Mouse (Mus musculus) intestine, embryonic 16.5 days (tissue): Measurements from ENCODE around the gene Nlrp6. TPM values are rescaled to one million over a fixed set of nuclear protein-coding genes. Genes with fewer than 3 reads are reported as not detected.

Source experiments
- ATAC-seq: fragments of 200-750 bp; cut with Nextera tagmentation; 2 replicates; pipeline ENCODE4 v1.8.0; 2017; ENCODE audit warnings: moderate TSS enrichment, moderate library complexity
- H3K27ac ChIP-seq: fragments of 300-500 bp; sonication (generic); 2 replicates; pipeline ENCODE4 v1.5.1; 2014; ENCODE audit warnings: mild to moderate bottlenecking, low read length
- H3K27me3 ChIP-seq: fragments of 300-500 bp; sonication (generic); replicated peaks from 2 replicates; pipeline ENCODE4 v1.6.1; 2014; ENCODE audit warnings: low read length, control low read depth, mixed read lengths; ENCODE audit not compliant: control insufficient read depth, insufficient read depth
- H3K36me3 ChIP-seq: fragments of 300-500 bp; sonication (generic); 2 replicates; pipeline ENCODE4 v1.6.1; 2014; ENCODE audit warnings: low read length, control low read depth; ENCODE audit not compliant: control insufficient read depth, insufficient read depth
- H3K4me1 ChIP-seq: fragments of 300-500 bp; sonication (generic); 2 replicates; pipeline ENCODE4 v1.6.1; 2014; ENCODE audit warnings: low read length, control low read depth, mixed read lengths; ENCODE audit not compliant: control insufficient read depth, insufficient read depth
- H3K4me2 ChIP-seq: fragments of 300-500 bp; sonication (generic); 2 replicates; pipeline ENCODE4 v1.6.1; 2014; ENCODE audit warnings: low read depth, low read length, control low read depth
- H3K4me3 ChIP-seq: fragments of 300-500 bp; sonication (generic); 2 replicates; pipeline ENCODE4 v1.5.1; 2014; ENCODE audit warnings: mild to moderate bottlenecking, low read length
- H3K9ac ChIP-seq: fragments of 300-500 bp; sonication (generic); 2 replicates; pipeline ENCODE4 v1.6.1; 2014; ENCODE audit warnings: low read depth, low read length
- H3K9me3 ChIP-seq: fragments of 300-500 bp; sonication (generic); 2 replicates; pipeline ENCODE4 v1.6.1; 2016; ENCODE audit warnings: low read length, control low read depth; ENCODE audit not compliant: control insufficient read depth
- WGBS: fragments of 180-500 bp; shearing (Covaris S2); extraction: QIAGEN DNeasy Blood & Tissue Kit; methylation state at CpG from one replicate; pipeline ENCODE4 v1.1.7; 2014; 5-methylcytosine and 5-hydroxymethylcytosine counted together
- polyA plus RNA-seq: library from polyadenylated mRNA; unstranded; fragments of >200 nt; fragmentation: Nextera tagmentation; extraction: Ambion mirVana; gene quantifications from 2 replicates; pipeline ENCODE4 v1.2.1, GENCODE M21; 2015

Gene Nlrp6
- polyA plus RNA-seq, 1 experiment from 2014 or later: 71.1 TPM

DNA sequence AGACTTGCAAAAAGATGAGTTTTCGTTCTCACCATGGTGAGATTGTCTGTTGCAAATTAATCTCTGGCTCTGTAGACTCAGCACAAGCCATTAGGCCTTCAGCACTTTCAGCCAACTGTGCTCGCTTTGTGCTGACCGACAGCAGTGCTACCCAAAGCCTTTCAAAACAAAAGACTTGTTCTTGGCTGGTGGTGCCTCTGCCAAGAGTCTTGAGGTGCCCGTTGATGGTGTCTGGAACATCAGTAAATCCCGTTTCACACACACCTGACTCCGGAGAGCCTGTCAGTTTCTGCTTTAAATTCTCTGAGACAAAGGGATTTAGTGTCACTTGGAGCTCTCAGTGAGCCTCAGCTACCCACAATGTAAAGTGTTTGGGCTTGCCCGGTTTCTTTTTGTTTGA is 26.7 kb upstream of the Nlrp6 start:
- no peaks in the 10 kb centered on the region for H3K9me3 ChIP-seq
- no peak overlapping the region for H3K4me3 ChIP-seq
- H3K36me3 ChIP-seq: peaks cover 4% of the 10 kb centered on the region; the same call in 1 of the 2 replicates
- H3K4me2 ChIP-seq: no peak overlapping the region
- no peak overlapping the region for H3K27ac ChIP-seq
- H3K27me3 ChIP-seq: no peaks in the 10 kb centered on the region
- no peaks in the 10 kb centered on the region for H3K4me1 ChIP-seq
- no peak overlapping the region for H3K9ac ChIP-seq
- no peak for ATAC-seq
- 91% methylated on average over 7 of the region's 7 CpGs for WGBS

DNA sequence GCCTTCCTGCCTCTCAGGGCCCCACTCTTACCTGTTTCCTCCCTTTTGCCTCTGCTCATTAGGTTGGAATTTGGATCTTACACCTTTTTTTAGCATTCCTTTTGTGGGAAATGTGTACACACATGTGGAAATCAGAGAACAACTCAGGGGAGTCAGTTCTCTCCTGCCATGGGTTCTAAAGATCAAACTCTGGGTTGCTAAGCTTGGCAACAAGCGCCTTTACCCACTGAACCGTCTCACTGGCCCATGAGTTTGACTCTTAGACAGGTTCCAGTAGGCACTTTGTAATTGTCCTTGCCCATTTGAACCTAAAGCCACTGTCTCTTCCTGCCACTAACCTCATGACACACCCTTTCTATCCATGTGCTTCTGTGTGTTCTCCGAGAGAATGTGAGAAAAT is 26.1 kb upstream of the Nlrp6 start:
- Histone ChIP-seq H3K9ac (no peak overlapping the region), H3K27me3 (no peaks in the 10 kb centered on the region), H3K4me2 (no peak overlapping the region), H3K4me1 (no peaks in the 10 kb centered on the region), H3K9me3 (no peaks in the 10 kb centered on the region), H3K4me3 (no peak overlapping the region), H3K36me3 (peaks cover 7% of the 10 kb centered on the region), H3K27ac (no peak overlapping the region)
- 94% methylated on average over 3 of the region's 3 CpGs for WGBS
- ATAC-seq: no peak

GRCm38 (mm10) chr7:140897863-140898262 is 22.8 kb upstream of the Nlrp6 start:
- peaks cover 7% of the 10 kb centered on the region for H3K36me3 ChIP-seq
- H3K9ac ChIP-seq: no peak overlapping the region
- H3K4me2 ChIP-seq: no peak overlapping the region
- 86% methylated on average over 7 of the region's 7 CpGs for WGBS
- H3K4me1 ChIP-seq: no peaks in the 10 kb centered on the region
- H3K9me3 ChIP-seq: no peaks in the 10 kb centered on the region
- no peaks in the 10 kb centered on the region for H3K27me3 ChIP-seq
- H3K4me3 ChIP-seq: no peak overlapping the region
- no peak overlapping the region for H3K27ac ChIP-seq
- no peak for ATAC-seq

DNA sequence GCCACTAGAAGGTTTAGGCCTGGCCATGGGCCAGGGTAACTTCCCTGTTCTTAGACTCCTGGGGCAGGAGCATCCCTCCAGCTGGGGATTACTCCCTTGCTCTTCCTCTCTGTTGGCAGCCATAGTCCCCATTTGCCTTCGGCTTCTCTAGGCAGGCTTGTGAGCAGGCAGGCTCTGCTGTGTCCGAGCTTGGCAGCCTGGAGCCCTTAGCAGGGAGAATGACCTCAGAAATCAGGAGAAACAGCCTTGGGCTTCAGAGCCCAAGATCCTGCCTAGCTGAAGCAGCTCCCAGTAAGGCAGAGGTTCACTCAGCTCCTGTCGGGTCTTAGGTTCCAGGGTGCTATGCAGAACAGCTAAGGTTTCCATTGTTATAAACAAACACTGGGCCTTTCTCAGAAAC is 21.6 kb upstream of the Nlrp6 start:
- ATAC-seq: no peak
- Histone ChIP-seq H3K4me1 (peaks cover 2% of the 10 kb centered on the region; the same call in 1 of the 2 replicates), H3K4me3 (no peak overlapping the region), H3K4me2 (no peak overlapping the region), H3K9me3 (no peaks in the 10 kb centered on the region), H3K36me3 (peaks cover 7% of the 10 kb centered on the region), H3K27ac (no peak overlapping the region), H3K9ac (no peak overlapping the region), H3K27me3 (no peaks in the 10 kb centered on the region)
- 67% methylated on average over 3 of the region's 3 CpGs for WGBS

DNA sequence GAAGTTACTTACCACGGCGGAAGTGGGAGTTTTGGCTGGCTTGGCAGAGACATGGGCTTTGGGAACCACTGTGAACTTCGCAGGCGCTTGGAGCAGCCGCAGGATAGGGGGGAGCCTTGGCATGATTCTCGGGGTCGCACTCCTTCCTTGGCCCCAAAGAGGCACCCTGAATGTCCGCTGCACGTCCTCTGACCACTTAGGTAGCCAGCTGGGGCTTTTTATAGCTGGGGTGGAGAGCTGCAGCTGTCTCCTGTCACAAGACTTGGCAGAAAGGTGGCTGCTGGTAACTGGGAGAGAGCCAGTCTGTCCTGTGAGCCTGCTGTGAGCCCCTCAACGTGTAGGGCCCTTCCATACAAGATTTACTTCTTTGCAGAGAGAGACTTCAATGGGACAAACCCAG is 20.5 kb upstream of the Nlrp6 start, which contains the start of gene Cox8b:
TSS of gene Cox8b (minus strand) at position 227 of the 400 bp plus-strand sequence.
- ATAC-seq: no peak
- H3K27ac ChIP-seq: no peak within 1 kb of the TSS

DNA sequence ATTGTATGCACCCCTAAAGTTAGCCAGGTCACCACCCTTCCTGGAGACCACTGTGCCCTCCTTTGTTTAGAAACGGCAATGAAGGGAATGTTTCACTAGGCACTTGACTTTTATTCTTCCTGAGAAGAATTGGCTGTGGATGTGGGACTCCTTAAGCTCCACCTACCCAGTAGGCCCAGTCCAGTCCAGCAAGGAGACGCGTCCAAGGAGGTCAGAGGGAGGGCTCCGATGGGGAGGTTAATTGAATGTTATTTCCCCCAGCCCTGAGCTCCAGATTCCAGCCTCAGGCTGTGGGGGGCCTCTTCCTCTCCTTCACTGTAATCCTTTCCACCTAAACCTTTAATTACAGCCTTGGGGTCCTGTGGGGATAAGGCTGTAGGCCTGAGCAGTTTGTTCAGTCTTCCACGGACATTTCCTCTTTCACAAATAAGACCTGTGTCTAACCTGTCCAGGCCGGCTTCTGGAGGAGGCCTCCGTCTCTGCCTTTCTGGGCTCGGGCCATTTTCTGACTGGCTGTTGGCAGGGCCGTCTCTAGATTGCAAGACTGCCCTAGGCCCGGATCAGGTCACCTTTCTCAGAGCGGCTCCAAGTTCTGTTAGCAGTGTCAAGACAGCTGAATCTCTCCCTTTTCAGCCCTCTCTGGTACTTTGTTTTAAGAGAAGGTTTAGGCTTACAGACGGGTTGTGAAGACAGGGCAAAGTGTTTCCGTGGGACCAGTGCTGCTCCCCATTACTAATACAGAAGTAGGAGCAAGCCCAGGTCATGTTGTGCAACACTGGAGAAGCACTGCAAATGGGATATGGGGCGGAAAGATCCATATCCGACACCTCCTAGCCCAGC is 18.4 kb upstream of the Nlrp6 start:
- H3K9ac ChIP-seq: no peak overlapping the region
- no peak overlapping the region for H3K4me3 ChIP-seq
- peaks cover 7% of the 10 kb centered on the region for H3K36me3 ChIP-seq
- H3K27ac ChIP-seq: no peak overlapping the region
- no peaks in the 10 kb centered on the region for H3K9me3 ChIP-seq
- 86% methylated on average over 15 of the region's 15 CpGs for WGBS
- peaks cover 2% of the 10 kb centered on the region; the same call in 1 of the 2 replicates for H3K4me1 ChIP-seq
- no peak overlapping the region for H3K4me2 ChIP-seq
- no peak for ATAC-seq
- H3K27me3 ChIP-seq: no peaks in the 10 kb centered on the region

More for the DNA sequence above, 20.5 kb upstream of the Nlrp6 start, which contains the start of gene Cox8b:
- Histone ChIP-seq H3K9me3 (no peaks in the 10 kb centered on the region), H3K4me3 (no peak within 1 kb of the TSS), H3K4me2 (no peak within 1 kb of the TSS), H3K4me1 (peaks cover 2% of the 10 kb centered on the region; the same call in 1 of the 2 replicates), H3K36me3 (peaks cover 7% of the 10 kb centered on the region), H3K9ac (no peak within 1 kb of the TSS), H3K27me3 (no peaks in the 10 kb centered on the region)
- 72% methylated on average over 10 of the region's 10 CpGs for WGBS

DNA sequence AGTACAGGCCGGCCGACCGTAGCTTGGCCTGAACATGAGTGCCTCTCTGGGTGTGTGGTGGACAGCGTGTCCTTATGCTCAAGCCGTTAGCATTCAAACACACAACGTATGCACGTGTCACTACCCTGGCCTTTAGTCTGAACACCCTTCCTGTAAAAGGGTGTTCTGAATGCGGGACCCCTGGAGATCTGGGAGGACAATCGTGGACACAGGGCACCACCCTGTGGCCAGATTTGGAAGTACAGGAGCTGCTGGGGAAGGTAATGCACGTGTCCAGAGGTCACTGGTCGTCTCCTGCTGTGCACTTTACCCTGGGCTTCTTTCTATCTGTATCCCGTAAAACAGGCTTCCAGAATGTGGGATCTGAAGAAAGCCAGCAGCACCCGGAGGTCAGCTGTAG is 17.5 kb upstream of the Nlrp6 start:
- Histone ChIP-seq H3K27ac (0 out of 2 replicates have a peak overlapping the region, but pooled peaks have one; percentile 18), H3K9me3 (no peaks in the 10 kb centered on the region), H3K9ac (peak overlapping the region; percentile 37; the same call in 1 of the 2 replicates), H3K36me3 (peaks cover 3% of the 10 kb centered on the region; the same call in 1 of the 2 replicates), H3K4me2 (no peak overlapping the region), H3K27me3 (no peaks in the 10 kb centered on the region), H3K4me3 (no peak overlapping the region), H3K4me1 (peaks cover 2% of the 10 kb centered on the region; the same call in 1 of the 2 replicates)
- WGBS: 22% methylated on average over 13 of the region's 13 CpGs
- peak; percentile 52 for ATAC-seq

DNA sequence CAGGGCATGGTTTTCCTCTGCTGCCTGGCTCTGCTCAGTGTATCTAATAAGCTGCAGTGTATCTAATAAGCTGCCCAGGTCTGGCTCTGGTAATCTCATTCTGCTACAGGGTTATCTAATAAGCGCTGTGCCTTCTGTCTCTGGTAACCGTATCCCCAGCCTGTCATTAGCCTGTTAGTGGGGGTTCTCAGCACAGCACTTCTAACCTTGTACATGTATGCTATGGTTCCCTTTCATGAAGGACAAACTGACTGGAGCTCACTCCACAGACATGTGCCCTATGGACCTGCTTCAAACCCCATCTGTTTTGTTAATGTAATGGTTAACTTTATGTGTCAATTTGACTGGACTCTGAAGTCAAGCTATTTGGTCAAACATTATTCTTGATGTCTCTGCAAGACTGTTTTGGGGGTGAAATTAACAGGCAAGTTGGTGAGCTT is 15.0 kb upstream of the Nlrp6 start:
- H3K27me3 ChIP-seq: no peaks in the 10 kb centered on the region
- no peak overlapping the region for H3K9ac ChIP-seq
- ATAC-seq: no peak

DNA sequence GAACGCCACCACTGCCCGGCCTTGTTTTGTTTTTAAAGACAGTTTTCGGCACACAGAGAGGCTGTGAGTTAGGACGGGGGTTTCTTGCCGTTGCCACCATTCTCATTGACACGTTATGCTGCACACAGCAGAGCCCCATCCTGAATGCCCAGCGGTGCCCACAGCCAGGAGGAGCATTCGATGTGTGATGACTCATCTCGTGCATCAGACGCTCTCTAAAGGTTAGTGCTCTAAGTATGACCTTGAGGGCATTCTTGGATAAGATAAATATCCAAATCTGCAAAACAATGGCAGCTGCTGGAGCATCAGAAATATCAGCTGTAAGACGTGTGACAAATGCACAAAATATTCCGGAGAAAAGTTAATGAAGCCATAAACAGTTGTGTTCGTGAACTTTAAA is 13.6 kb upstream of the Nlrp6 start:
- no peaks in the 10 kb centered on the region for H3K9me3 ChIP-seq
- WGBS: 79% methylated on average over 13 of the region's 13 CpGs
- H3K36me3 ChIP-seq: no peaks in the 10 kb centered on the region
- no peak for ATAC-seq
- no peak overlapping the region for H3K27ac ChIP-seq
- no peak overlapping the region for H3K4me3 ChIP-seq
- no peak overlapping the region for H3K4me2 ChIP-seq
- no peak overlapping the region for H3K9ac ChIP-seq
- peaks cover 5% of the 10 kb centered on the region; the same call in 1 of the 2 replicates for H3K4me1 ChIP-seq
- no peaks in the 10 kb centered on the region for H3K27me3 ChIP-seq

More for the DNA sequence above, 15.0 kb upstream of the Nlrp6 start:
- WGBS: 71% methylated on average over 2 of the region's 2 CpGs
- Histone ChIP-seq H3K9me3 (no peaks in the 10 kb centered on the region), H3K27ac (no peak overlapping the region), H3K4me2 (no peak overlapping the region), H3K4me3 (no peak overlapping the region), H3K36me3 (no peaks in the 10 kb centered on the region), H3K4me1 (peaks cover 2% of the 10 kb centered on the region; the same call in 1 of the 2 replicates)
